Mouse (Mus musculus): ENCODE measurements at regions not wholly inside any gene's neighbourhood (a gene's known extent, or its start where the extent isn't known, plus 50 kb on each side); places are given as distances from the start of the nearest gene placed in this dataset.

GRCm38 (mm10) chr2:93119001-93119400 is 68.3 kb upstream of the Trp53i11 start:
- Histone ChIP-seq H3K79me2 (ENCODE audit: control insufficient read depth, insufficient read depth) (no peaks in the 10 kb centered on the region), H3K79me3 (ENCODE audit: low read depth) (no peaks in the 10 kb centered on the region), H3ac (ENCODE audit: control insufficient read depth, insufficient read length, low read depth) (no peak overlapping the region), H3K36me3 (ENCODE audit: control insufficient read depth, insufficient read depth) (no peaks in the 10 kb centered on the region), H3K4me3 (ENCODE audit: insufficient read depth, poor library complexity, severe bottlenecking) (no peak overlapping the region), H3K27me3 (ENCODE audit: control insufficient read depth, insufficient read depth, insufficient read length) (peaks cover 54% of the 10 kb centered on the region)
- TF ChIP-seq MYOD1 (IDR thresholded peaks at IDR 0.05; ENCODE audit: control insufficient read depth, insufficient read length, low read depth) (no peak), MYOG (IDR thresholded peaks at IDR 0.05; ENCODE audit: control insufficient read depth, extremely low read depth, insufficient read length) (no peak), FOSL1 (IDR thresholded peaks at IDR 0.05; ENCODE audit: insufficient read depth, low read length, poor library complexity, severe bottlenecking) (no peak), CTCF (IDR thresholded peaks at IDR 0.05; ENCODE audit: control insufficient read depth, insufficient read depth, insufficient read length) (no peak), USF1 (IDR thresholded peaks at IDR 0.05; ENCODE audit: low read depth) (no peak)

DNA sequence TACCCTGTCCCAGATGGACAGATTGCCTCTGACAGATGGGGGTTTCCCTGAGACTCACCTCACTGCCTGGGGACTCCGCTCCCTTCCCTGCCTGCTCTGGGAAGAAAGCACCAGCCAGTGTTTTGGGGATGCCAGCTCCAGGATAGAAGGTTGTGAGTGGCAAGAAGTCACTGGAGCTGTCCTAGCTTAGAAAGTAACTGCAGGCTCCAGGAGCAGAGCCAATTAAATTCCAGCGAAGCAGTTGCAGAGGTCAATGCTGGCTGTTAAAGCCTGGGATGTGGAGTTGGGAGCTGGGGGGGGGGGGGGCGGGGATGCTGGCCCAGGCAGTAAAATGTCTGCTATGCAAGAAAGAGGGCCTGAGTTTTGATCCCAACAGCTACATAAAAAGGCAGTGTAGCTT is 69.3 kb upstream of the Prdm11 start:
- H3K79me3 ChIP-seq (ENCODE audit: low read depth): no peaks in the 10 kb centered on the region
- H3ac ChIP-seq (ENCODE audit: control insufficient read depth, insufficient read length, low read depth): no peak overlapping the region
- no peak overlapping the region for H3K4me3 ChIP-seq (ENCODE audit: insufficient read depth, poor library complexity, severe bottlenecking)
- no peaks in the 10 kb centered on the region for H3K36me3 ChIP-seq (ENCODE audit: control insufficient read depth, insufficient read depth)
- H3K27me3 ChIP-seq (ENCODE audit: control insufficient read depth, insufficient read depth, insufficient read length): peaks cover 60% of the 10 kb centered on the region
- no peaks in the 10 kb centered on the region for H3K79me2 ChIP-seq (ENCODE audit: control insufficient read depth, insufficient read depth)
- TF ChIP-seq MAX (IDR thresholded peaks at IDR 0.05) (no peak), CEBPB (IDR thresholded peaks at IDR 0.05; ENCODE audit: low read depth) (no peak)

DNA sequence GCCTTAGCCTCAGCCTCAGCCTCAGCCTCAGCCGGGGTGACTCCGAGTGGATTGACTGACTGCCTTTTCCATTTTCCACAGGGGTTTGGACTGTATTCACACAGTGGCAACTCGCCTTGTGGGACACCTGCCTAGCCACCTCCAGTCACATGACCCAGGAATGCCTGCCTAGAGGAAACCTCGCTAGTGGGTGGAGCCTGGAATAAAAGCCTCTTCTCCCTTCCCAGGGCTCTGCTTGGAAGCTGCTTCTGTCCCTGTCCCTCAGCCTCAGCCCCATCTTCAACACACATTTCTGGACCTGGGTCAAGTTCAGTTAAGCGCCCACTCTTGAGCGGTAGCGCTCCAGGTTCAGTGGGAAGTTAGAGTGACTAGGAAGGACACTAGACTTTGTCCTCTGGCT is 68.0 kb upstream of the Prdm11 start:
- no peak for TF ChIP-seq FOSL1 (IDR thresholded peaks at IDR 0.05; ENCODE audit: insufficient read depth, low read length, poor library complexity, severe bottlenecking)
- no peak for TF ChIP-seq MYOD1 (IDR thresholded peaks at IDR 0.05; ENCODE audit: control insufficient read depth, insufficient read length, low read depth)
- TF ChIP-seq USF1 (IDR thresholded peaks at IDR 0.05; ENCODE audit: low read depth): no peak
- TF ChIP-seq CTCF (IDR thresholded peaks at IDR 0.05; ENCODE audit: control insufficient read depth, insufficient read depth, insufficient read length): no peak
- no peak for TF ChIP-seq CEBPB (IDR thresholded peaks at IDR 0.05; ENCODE audit: low read depth)
- no peaks in the 10 kb centered on the region for H3K36me3 ChIP-seq (ENCODE audit: control insufficient read depth, insufficient read depth)
- no peaks in the 10 kb centered on the region for H3K79me2 ChIP-seq (ENCODE audit: control insufficient read depth, insufficient read depth)
- no peak overlapping the region for H3ac ChIP-seq (ENCODE audit: control insufficient read depth, insufficient read length, low read depth)
- no peak overlapping the region for H3K4me3 ChIP-seq (ENCODE audit: insufficient read depth, poor library complexity, severe bottlenecking)
- no peaks in the 10 kb centered on the region for H3K79me3 ChIP-seq (ENCODE audit: low read depth)
- peaks cover 48% of the 10 kb centered on the region for H3K27me3 ChIP-seq (ENCODE audit: control insufficient read depth, insufficient read depth, insufficient read length)

DNA sequence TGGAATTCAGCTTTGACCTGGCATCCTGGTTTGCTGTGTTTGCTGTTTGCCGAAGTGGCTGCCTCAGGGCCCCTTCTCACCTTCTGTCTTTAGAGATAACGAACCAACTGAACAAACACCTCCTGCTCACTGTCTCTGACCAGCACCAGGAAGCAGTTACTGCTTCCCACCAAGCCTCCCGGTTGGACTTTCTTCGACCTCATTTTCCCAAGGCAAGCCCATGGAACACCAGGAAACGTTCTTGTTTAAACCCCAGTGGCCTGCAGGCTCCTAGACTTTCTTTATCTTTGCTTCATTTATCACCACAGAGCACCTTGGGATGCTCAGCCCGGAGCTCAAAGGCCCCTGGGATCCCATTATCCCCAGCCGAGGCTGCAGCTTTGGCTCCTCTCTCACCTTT is 66.4 kb upstream of the Prdm11 start:
- no peaks in the 10 kb centered on the region for H3K79me2 ChIP-seq (ENCODE audit: control insufficient read depth, insufficient read depth)
- TF ChIP-seq CTCF (IDR thresholded peaks at IDR 0.05; ENCODE audit: control insufficient read depth, insufficient read depth, insufficient read length) (no peak), CEBPB (IDR thresholded peaks at IDR 0.05; ENCODE audit: low read depth) (no peak), FOSL1 (IDR thresholded peaks at IDR 0.05; ENCODE audit: insufficient read depth, low read length, poor library complexity, severe bottlenecking) (no peak), USF1 (IDR thresholded peaks at IDR 0.05; ENCODE audit: low read depth) (no peak)
- H3K27me3 ChIP-seq (ENCODE audit: control insufficient read depth, insufficient read depth, insufficient read length): peaks cover 36% of the 10 kb centered on the region
- H3K36me3 ChIP-seq (ENCODE audit: control insufficient read depth, insufficient read depth): no peaks in the 10 kb centered on the region
- H3K4me3 ChIP-seq (ENCODE audit: insufficient read depth, poor library complexity, severe bottlenecking): no peak overlapping the region
- no peak overlapping the region for H3ac ChIP-seq (ENCODE audit: control insufficient read depth, insufficient read length, low read depth)
- H3K79me3 ChIP-seq (ENCODE audit: low read depth): no peaks in the 10 kb centered on the region

- Histone ChIP-seq H3ac (ENCODE audit: control insufficient read depth, insufficient read length, low read depth) (no peak overlapping the region), H3K27me3 (ENCODE audit: control insufficient read depth, insufficient read depth, insufficient read length) (peaks cover 36% of the 10 kb centered on the region), H3K4me3 (ENCODE audit: insufficient read depth, poor library complexity, severe bottlenecking) (no peak overlapping the region), H3K79me2 (ENCODE audit: control insufficient read depth, insufficient read depth) (no peaks in the 10 kb centered on the region), H3K36me3 (ENCODE audit: control insufficient read depth, insufficient read depth) (no peaks in the 10 kb centered on the region), H3K79me3 (ENCODE audit: low read depth) (no peaks in the 10 kb centered on the region)
- TF ChIP-seq MYOG (IDR thresholded peaks at IDR 0.05; ENCODE audit: control insufficient read depth, extremely low read depth, insufficient read length) (no peak), FOSL1 (IDR thresholded peaks at IDR 0.05; ENCODE audit: insufficient read depth, low read length, poor library complexity, severe bottlenecking) (no peak), CEBPB (IDR thresholded peaks at IDR 0.05; ENCODE audit: low read depth) (no peak), CTCF (IDR thresholded peaks at IDR 0.05; ENCODE audit: control insufficient read depth, insufficient read depth, insufficient read length) (no peak), MYOD1 (IDR thresholded peaks at IDR 0.05; ENCODE audit: control insufficient read depth, insufficient read length, low read depth) (no peak), USF1 (IDR thresholded peaks at IDR 0.05; ENCODE audit: low read depth) (no peak), MAX (IDR thresholded peaks at IDR 0.05) (no peak)
Observed at GRCm38 (mm10) chr2:93110898-93111297, 64.9 kb upstream of the Prdm11 start.

- Histone ChIP-seq H3K36me3 (ENCODE audit: control insufficient read depth, insufficient read depth) (no peaks in the 10 kb centered on the region), H3K27me3 (ENCODE audit: control insufficient read depth, insufficient read depth, insufficient read length) (peaks cover 24% of the 10 kb centered on the region), H3ac (ENCODE audit: control insufficient read depth, insufficient read length, low read depth) (no peak overlapping the region), H3K79me3 (ENCODE audit: low read depth) (no peaks in the 10 kb centered on the region), H3K4me3 (ENCODE audit: insufficient read depth, poor library complexity, severe bottlenecking) (no peak overlapping the region), H3K79me2 (ENCODE audit: control insufficient read depth, insufficient read depth) (no peaks in the 10 kb centered on the region)
- TF ChIP-seq FOSL1 (IDR thresholded peaks at IDR 0.05; ENCODE audit: insufficient read depth, low read length, poor library complexity, severe bottlenecking): no peak
- no peak for TF ChIP-seq MYOD1 (IDR thresholded peaks at IDR 0.05; ENCODE audit: control insufficient read depth, insufficient read length, low read depth)
- TF ChIP-seq MYOG (IDR thresholded peaks at IDR 0.05; ENCODE audit: control insufficient read depth, extremely low read depth, insufficient read length): no peak
- TF ChIP-seq CTCF (IDR thresholded peaks at IDR 0.05; ENCODE audit: control insufficient read depth, insufficient read depth, insufficient read length): no peak
- no peak for TF ChIP-seq USF1 (IDR thresholded peaks at IDR 0.05; ENCODE audit: low read depth)
- TF ChIP-seq MAX (IDR thresholded peaks at IDR 0.05): no peak
- no peak for TF ChIP-seq CEBPB (IDR thresholded peaks at IDR 0.05; ENCODE audit: low read depth)
Observed at GRCm38 (mm10) chr2:93106581-93106980, 60.6 kb upstream of the Prdm11 start.
